Mouse (Mus musculus): ENCODE results near the gene Tpcn2. TPM values are rescaled to one million over a fixed set of nuclear protein-coding genes. Genes with fewer than 3 reads are reported as not detected.
A peak's percentile ranks its signal among the peaks of the same experiment; 100 is the strongest.

Tpcn2 gene
- polyA plus RNA-seq, 1 experiment = 12.6 TPM

GRCm38 (mm10) chr7:145181376-145182034, 102.3 kb downstream of the Tpcn2 start:
- no peak for DNase-seq (ENCODE audit: low read depth, low spot score)
- whole genome bisulfite sequencing = 77% methylated on average over 11 of the region's 11 CpGs

- DNase-seq (ENCODE audit: low read depth, low spot score) = no peak
- 64% methylated on average over 5 of the region's 5 CpGs for WGBS
Measured at GRCm38 (mm10) chr7:145179691-145180091, 104.1 kb downstream of the Tpcn2 start.

DNA sequence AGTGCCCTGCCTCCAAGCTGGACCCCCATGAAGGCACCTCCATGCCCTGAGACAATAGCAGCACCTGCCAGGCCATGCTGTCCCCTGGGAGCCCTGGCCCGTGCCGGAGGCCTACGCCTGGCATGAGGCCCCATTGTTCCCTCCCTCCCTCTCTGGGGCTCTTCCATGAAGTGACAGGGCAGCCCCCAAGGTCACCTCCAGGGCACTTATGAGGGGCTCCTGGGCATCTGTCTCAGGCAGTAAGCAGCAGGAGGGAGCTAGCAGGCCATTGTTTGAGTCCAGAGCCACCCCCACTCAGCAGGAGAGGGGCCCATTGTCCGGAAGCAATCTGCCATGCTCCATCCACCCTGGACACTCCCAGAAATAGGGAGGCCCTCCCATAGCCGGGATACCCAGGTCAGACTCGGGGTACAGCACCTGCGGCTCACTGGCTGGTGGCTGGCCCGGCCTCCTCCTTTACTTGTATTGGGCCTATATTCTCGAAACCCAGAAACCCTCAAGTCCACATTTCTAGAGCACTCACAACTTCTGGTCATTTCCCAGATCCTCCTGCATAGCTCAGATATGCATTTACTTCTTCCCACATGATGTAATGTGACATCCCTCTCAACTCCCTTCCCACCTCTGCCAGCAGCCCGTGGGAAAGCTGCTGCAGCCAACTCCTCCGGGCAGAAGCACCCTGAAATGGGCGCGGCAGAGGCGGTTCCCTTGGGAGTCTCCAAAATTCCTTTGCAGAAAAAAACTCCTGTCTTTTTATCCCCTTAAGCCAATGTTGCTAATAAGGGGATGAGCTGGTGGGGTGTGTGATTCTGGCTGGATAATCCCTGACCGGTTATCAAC, 106.8 kb downstream of the Tpcn2 start:
- WGBS = 63% methylated on average over 15 of the region's 15 CpGs
- no peak for DNase-seq (ENCODE audit: low read depth, low spot score)

- WGBS = 80% methylated on average over 15 of the region's 15 CpGs
- no peak for DNase-seq (ENCODE audit: low read depth, low spot score)
Measured at GRCm38 (mm10) chr7:145173563-145173962, 110.2 kb downstream of the Tpcn2 start.

GRCm38 (mm10) chr7:145173116-145173515, 110.7 kb downstream of the Tpcn2 start:
- 44% methylated on average over 12 of the region's 12 CpGs for WGBS
- no peak for DNase-seq (ENCODE audit: low read depth, low spot score)

- no peak for DNase-seq (ENCODE audit: low read depth, low spot score)
- WGBS = 79% methylated on average over 3 of the region's 3 CpGs
Measured at GRCm38 (mm10) chr7:145169703-145170102, 114.1 kb downstream of the Tpcn2 start.

GRCm38 (mm10) chr7:145159283-145160240, 124.2 kb downstream of the Tpcn2 start:
- peak; percentile 18 for DNase-seq (ENCODE audit: low read depth, low spot score)
- 49% methylated on average over 13 of the region's 13 CpGs for WGBS

- no peak for DNase-seq (ENCODE audit: low read depth, low spot score)
- WGBS = 91% methylated on average over 4 of the region's 4 CpGs
Measured at GRCm38 (mm10) chr7:145155666-145156065, 128.1 kb downstream of the Tpcn2 start.

GRCm38 (mm10) chr7:145154066-145154465, 129.7 kb downstream of the Tpcn2 start:
- 91% methylated on average over 1 of the region's 1 CpGs for WGBS
- no peak for DNase-seq (ENCODE audit: low read depth, low spot score)

DNA sequence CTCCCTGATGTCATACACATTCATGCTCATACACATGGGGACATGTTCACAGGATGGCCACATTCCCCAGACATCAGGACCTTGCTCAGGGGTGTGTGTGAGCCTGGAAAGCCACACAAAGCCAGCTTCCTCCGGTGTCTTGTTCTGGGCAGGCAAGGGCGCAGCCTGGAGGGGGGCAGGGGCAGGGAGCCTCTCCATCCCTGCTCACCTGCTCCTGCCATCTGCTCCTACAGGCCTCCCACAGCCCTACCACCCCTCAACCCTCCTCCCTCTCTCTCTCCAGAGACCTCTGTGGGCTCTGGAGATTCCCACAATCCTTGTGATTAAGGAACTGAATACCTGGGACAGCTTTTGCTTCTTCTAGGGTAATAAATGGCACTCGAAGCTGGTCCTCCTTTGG, 132.0 kb downstream of the Tpcn2 start:
- WGBS = 69% methylated on average over 3 of the region's 3 CpGs
- DNase-seq (ENCODE audit: low read depth, low spot score) = no peak

- no peak for DNase-seq (ENCODE audit: low read depth, low spot score)
- WGBS = 70% methylated on average over 4 of the region's 4 CpGs
Measured at GRCm38 (mm10) chr7:145148902-145149301, 134.9 kb downstream of the Tpcn2 start.

DNA sequence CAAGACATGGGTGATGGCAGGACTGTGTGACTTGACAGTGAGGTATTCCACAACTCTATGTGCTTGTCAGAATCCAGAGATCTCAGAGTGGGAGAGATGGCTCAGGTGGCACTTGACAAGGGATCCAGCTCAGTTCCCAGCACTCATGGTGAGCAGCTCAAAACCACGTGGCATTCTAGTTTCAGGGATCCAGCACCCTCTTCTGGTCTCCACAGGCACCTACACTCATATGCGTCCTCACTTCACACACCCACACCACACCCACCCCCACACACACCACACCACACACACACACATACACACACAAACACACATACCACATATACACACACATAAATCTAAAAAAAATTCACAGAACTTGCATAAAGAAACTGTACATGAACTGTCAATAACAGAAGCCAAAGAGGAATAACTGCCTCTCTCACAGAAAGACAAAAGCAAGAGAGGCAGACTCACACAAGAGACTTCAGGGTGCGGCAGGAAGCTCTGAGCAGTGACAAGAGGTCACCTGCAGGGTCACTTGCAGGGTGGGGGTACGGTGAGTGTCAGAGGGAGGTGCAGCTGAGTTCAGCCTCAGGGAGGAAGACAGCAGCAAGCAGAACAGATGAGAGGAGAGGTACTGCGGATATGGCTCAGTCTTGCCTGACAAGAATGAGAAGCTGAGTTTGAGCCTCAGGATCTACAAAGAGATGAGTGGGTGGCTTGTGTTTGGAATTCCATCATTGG, 135.7 kb downstream of the Tpcn2 start:
- DNase-seq (ENCODE audit: low read depth, low spot score) = no peak
- WGBS = 85% methylated on average over 5 of the region's 5 CpGs

GRCm38 (mm10) chr7:145146252-145146930, 137.4 kb downstream of the Tpcn2 start:
- DNase-seq (ENCODE audit: low read depth, low spot score) = no peak

- WGBS = 59% methylated on average over 3 of the region's 3 CpGs
- DNase-seq (ENCODE audit: low read depth, low spot score) = no peak
Measured at GRCm38 (mm10) chr7:145143502-145144070, 140.2 kb downstream of the Tpcn2 start.

DNA sequence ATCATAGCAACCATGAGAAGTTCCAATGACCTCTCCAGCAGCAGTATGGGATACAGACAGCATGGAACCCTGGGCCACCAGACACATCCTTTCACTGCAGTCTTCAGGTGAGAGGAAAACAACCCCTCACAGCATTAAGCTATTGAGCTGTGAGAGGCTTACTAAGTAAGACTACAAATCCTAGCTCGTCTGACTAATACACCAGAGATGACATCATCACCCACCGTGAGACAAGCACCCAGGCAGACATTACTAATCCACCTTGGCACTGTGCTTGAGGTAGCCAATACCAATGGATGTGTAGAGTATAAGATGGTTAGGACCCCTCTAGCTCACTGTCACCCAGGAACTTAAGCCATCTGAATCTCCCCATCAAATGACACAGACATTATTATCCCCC, 143.2 kb downstream of the Tpcn2 start:
- 28% methylated on average over 2 of the region's 2 CpGs for WGBS
- DNase-seq (ENCODE audit: low read depth, low spot score) = no peak

DNA sequence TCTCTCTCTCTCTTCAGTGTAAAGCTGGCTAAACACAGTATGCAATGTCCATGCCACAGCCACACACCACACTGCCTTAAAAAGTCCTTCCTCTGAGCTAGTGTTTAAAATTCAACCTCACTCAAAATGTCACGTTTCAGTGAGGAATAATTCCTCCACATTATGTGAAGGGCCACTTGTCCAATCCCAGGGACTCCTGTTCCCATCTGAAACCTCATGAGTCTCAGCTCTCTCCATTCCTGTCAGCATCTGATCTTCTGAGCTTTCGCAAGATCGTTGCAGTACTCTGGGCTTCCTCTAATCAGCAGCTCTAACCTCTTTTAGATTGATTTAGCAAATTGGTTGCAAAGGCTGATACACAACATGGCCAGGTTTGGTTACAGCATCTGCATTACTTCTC, 144.2 kb downstream of the Tpcn2 start:
- 91% methylated on average over 3 of the region's 3 CpGs for WGBS
- DNase-seq (ENCODE audit: low read depth, low spot score) = no peak

DNA sequence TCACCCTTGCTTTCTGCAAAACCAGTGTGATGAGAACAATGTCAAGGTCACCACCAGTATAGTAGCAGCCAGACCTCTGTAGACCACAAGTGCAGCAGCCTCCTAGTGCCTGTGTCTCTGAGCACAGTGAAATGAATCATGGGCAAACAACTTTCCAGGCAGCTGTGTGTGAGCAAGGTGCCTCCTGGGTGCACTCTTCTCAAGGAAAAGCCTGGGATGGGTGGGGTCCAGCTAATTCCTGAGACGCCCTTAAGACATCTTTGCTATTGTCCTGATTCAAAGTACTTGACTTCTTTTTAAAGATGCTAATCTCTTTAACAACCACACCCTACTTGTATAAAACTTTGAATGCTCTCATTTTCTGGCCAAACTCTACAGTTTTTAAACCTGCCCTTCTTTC, 144.7 kb downstream of the Tpcn2 start:
- DNase-seq (ENCODE audit: low read depth, low spot score) = no peak
- WGBS = 48% methylated on average over 1 of the region's 1 CpGs

GRCm38 (mm10) chr7:145137871-145138270, 145.9 kb downstream of the Tpcn2 start:
- no peak for DNase-seq (ENCODE audit: low read depth, low spot score)
- WGBS = 95% methylated on average over 1 of the region's 1 CpGs

GRCm38 (mm10) chr7:145136831-145137230, 147.0 kb downstream of the Tpcn2 start:
- no peak for DNase-seq (ENCODE audit: low read depth, low spot score)
- 87% methylated on average over 4 of the region's 4 CpGs for WGBS
